Mouse (Mus musculus) spleen, postnatal 4 days (tissue): ENCODE measurements around the gene Grm8.

ENCODE experiments used
- DNase-seq, 2 experiments: peaks; one replicate each; pipeline ENCODE4 v3.0.0; 2022; ENCODE audit warnings: low spot score in 2 of 2

Grm8 gene

DNA sequence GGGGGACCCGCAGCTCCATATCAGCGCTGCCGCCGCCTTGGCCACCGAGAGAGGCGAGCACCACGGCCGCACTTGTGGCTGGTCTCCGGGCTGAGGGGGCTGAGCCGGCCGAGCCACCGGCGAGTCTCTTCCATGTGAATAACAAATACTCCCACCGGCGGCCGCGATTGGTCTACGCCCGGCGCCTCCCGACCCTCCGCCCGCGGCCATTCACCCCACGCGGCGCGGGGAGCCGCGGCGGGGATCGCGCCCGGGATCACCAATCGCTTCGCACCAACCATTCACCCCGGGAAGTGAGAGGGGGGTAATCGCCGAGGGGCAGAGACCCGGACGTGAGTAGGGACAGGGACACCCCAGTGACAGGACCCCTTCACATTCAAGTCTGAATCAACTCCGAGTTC is at the start of gene Grm8:
TSS of gene Grm8 (minus strand) at position 178 of the 401 bp plus-strand sequence.
- DNase-seq: no peak

DNA sequence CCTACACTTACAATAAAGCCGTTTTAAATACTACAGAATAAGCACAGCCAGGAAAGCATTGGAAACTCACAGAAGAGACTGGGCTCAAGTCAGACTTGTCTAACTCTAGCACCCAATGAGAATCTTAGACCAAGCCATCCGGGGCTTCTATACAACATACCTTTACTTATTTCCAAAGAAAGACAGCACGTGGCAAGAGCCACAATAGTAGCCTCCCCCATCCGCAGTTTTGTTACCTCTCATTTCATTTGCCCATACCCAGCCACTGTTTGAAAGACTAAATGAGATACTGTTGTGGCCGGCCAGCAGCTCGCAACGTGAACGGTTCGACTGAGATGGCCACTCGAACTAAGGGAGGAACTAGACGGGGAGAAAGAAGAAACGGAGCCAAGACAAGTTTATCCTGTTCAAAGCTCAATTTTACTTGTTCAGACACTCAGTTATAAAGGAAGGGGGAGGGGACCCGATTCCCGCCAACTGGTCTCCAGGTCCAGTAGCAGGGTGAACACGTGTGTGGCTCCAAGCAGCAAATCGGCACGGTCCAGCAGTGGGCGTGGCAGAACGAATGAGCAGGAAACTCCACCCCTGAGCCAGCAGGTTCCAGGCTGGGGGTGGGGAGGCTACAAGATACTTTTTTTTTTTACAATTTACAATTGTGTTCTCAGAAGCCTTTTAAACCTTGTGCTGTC is 35.0 kb upstream of the Grm8 start:
- no peak for DNase-seq

DNA sequence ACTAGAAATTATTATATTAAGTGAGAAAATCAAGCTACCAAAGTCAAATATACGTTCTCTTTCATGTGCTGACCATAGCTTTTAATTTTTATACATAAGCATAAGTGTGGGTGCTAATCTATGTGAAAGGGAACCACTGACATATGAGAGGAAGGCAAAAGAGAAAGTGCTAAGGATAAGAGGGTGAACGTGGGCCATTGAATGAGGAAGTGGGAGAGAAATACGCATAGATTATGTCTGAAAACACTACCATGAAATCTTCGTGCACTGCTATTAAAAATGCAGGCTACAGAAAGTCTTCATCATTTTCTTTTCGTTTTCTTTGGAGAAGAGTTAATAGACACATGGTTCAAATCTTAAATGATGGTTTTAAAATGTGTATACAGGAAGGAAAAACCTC is 25.4 kb upstream of the Grm8 start:
- DNase-seq: no peak

- no peak for DNase-seq
Measured at GRCm38 (mm10) chr6:28146445-28146844, 11.5 kb upstream of the Grm8 start.

DNA sequence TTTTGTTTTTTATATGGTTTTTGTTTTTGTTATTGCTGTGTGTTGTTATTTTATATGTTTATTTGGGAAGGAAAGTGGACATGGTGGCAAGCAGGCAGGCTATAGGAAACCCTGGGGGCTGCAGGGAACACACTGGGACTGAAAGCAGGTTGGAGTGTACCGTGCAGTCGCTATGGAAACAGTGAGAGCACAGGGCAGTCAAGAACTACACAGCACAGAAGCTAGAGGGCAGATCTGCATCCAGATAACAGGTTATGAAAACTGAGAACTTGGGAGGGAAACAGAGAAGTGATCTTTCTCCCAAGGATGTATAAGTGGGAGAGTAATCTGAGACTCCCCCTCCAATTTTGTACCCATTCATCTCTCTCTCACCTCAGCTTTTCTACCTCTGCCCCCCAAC is 7.4 kb upstream of the Grm8 start:
- DNase-seq: no peak

DNA sequence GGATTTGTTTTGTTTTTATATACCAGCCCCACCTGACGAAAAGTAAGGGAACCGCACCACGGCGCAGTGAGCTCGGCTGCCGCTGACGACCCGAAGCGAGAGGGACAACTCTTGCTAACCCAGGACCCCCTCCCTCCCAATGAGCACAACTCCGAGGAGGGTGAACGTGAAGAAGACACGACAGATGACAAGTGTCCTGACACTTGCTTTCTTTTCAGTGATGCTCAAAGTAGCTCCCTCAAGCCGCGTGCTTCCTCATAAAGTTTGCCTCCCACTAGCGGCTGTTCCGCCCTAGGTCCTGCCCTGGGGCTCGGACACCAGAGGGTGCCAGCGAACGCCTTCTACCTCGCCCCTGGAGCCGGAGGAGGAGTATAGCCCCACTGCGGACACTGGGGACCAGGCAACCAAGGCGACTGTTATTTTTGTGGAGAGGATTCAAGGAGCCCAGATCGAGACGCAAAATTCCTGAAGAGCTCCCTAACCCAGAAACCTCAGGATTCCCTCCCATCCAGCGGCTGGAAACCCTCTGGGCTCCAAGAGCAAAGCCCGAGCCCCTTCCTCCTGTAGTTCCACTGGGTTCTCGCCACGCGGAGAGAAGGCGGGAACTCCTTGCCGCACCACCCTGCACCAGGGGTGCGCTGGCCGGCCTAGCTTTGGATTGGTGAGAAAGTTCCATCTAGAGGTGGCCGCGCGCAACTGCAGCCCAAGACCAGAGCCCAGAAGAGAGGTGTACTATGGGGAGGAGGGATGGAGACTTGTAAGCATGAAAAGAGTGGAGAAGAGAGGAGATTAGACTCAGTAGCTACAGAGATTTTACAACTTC is 644 bp upstream of the Grm8 start:
- DNase-seq: peak; percentile 68 to 86

GRCm38 (mm10) chr6:28134251-28134801 is 652 bp downstream of the Grm8 start:
- DNase-seq: no peak

GRCm38 (mm10) chr6:28133206-28134063 is 1.5 kb downstream of the Grm8 start:
- DNase-seq: no peak

GRCm38 (mm10) chr6:28132056-28132455 is 2.9 kb downstream of the Grm8 start:
- no peak for DNase-seq

GRCm38 (mm10) chr6:28128871-28129270 is 6.1 kb downstream of the Grm8 start:
- DNase-seq: no peak

GRCm38 (mm10) chr6:28115519-28115918 is 19.5 kb downstream of the Grm8 start:
- DNase-seq: no peak

GRCm38 (mm10) chr6:28114916-28115315 is 20.1 kb downstream of the Grm8 start:
- DNase-seq: no peak

- no peak for DNase-seq
Measured at GRCm38 (mm10) chr6:28111551-28111950, 23.4 kb downstream of the Grm8 start.

- DNase-seq: no peak
Measured at GRCm38 (mm10) chr6:28102608-28103316, 32.2 kb downstream of the Grm8 start.

DNA sequence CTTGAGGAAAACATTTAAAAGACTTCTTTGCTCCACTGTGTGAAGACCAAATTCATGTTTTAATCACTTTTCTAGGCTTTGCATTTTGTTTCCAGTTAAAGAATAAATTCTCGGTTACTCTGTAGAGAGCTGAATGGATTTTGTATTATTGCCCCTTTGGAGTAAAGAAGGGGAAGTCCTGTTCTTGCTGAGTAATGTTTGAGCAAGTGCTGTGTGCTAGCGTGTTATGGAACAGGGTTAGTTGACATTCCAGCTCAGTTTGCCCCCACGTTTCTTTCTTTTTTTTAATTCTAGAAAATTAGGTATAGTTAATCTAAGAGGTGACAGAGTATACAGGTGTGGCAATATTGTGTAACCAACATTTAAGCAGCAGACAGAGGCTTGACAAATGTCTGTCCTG is 35.0 kb downstream of the Grm8 start:
- DNase-seq: no peak

DNA sequence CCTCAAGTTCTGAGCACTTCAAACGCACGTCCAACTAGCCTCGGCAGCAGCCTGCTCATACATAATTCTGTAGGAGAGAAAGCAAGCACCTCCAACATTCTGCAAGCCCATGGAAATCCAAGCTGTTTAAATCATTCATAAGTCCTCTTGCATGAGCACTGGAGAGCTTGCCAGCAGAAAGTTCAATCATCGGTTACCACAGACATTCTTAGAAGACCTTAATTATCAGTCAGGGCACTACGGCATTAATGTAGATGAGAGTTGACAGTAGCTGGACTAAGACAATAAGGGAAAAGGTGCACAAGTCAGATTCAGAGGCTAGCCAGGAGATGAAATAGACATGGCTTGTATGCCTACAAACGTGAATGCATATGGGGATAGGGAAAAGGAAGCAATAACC is 42.5 kb downstream of the Grm8 start:
- DNase-seq: no peak

DNA sequence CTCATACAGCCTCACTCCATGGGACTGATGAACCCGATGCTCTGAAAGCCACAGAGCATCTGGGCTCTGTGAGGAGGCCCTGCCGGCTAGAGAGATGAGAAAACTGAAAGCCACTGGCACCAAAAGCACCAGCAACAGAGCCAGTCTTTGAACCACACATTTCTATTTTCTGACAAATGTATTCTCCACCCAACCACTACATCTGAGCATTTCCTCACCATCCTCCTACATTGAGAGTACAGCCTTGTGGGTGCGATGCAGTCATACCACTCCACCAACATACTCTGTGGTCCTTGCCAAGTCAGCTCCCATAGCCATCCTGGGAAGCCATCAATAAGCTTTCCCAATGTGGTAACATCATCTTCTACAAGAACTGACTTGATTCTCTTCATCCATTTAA is 43.1 kb downstream of the Grm8 start:
- DNase-seq: no peak

- DNase-seq: no peak
Measured at GRCm38 (mm10) chr6:28090981-28091380, 44.0 kb downstream of the Grm8 start.

- DNase-seq: peak in 1 of 2 experiments; percentile 1
Measured at GRCm38 (mm10) chr6:28075534-28075933, 59.4 kb downstream of the Grm8 start.

GRCm38 (mm10) chr6:28074470-28074869 is 60.5 kb downstream of the Grm8 start:
- no peak for DNase-seq

- DNase-seq: no peak
Measured at GRCm38 (mm10) chr6:28051966-28052365, 83.0 kb downstream of the Grm8 start.
